Mouse (Mus musculus) embryonic fibroblast, embryonic 13.5 days (primary cell): ENCODE data around the gene Sparcl1. TPM values are rescaled to one million over a fixed set of nuclear protein-coding genes. Genes with fewer than 3 reads are reported as not detected.

Experiments used
- H3K27ac ChIP-seq: 2 replicates; pipeline ENCODE4 v1.5.1; 2012; ENCODE audit warnings: low read length, control low read depth, inconsistent platforms; ENCODE audit not compliant: insufficient read depth
- H3K4me1 ChIP-seq: 2 replicates; pipeline ENCODE4 v1.6.1; 2011; ENCODE audit warnings: low read length; ENCODE audit not compliant: control insufficient read depth, insufficient read depth
- H3K4me3 ChIP-seq: 2 replicates; pipeline ENCODE4 v1.5.1; 2011; ENCODE audit warnings: mild to moderate bottlenecking, control low read depth, low read length; ENCODE audit not compliant: insufficient read depth
- CTCF ChIP-seq: IDR thresholded peaks from 2 replicates; pipeline ENCODE4 v1.5.1; 2011; ENCODE audit warnings: mild to moderate bottlenecking, control low read depth, low read length, moderate library complexity, borderline replicate concordance; ENCODE audit not compliant: insufficient read depth
- POLR2A ChIP-seq: IDR thresholded peaks from 2 replicates; pipeline ENCODE4 v1.6.1; 2011; ENCODE audit warnings: low read depth, mild to moderate bottlenecking, control low read depth, low read length, moderate library complexity
- polyA plus RNA-seq: library from polyadenylated mRNA; stranded (reverse); fragments of >200 nt; gene quantifications from 2 replicates; pipeline ENCODE4 v1.2.4, GENCODE M21; 2011; ENCODE audit warnings: low read depth; ENCODE audit not compliant: missing spikeins, insufficient read length

The Sparcl1 gene
- 1.8 and 4.1 TPM in 2 replicates for polyA plus RNA-seq

GRCm38 (mm10) chr5:104113491-104114172 lies at the start of gene Sparcl1:
Gene Sparcl1 (minus strand): TSS chr5:104113733.
- no peak within 1 kb of the TSS for H3K27ac ChIP-seq
- H3K4me1 ChIP-seq = peaks cover 8% of the 10 kb centered on the region
- H3K4me3 ChIP-seq = no peak within 1 kb of the TSS
- TF ChIP-seq CTCF = no peak

GRCm38 (mm10) chr5:104161390-104161789 lies 47.9 kb upstream of the Sparcl1 start:
- H3K27ac ChIP-seq = no peak overlapping the region
- peaks cover 2% of the 10 kb centered on the region; the same call in 1 of the 2 replicates for H3K4me1 ChIP-seq
- H3K4me3 ChIP-seq = no peak overlapping the region
- TF ChIP-seq POLR2A (no peak), CTCF (no peak)

- Histone ChIP-seq H3K4me3 (no peak overlapping the region), H3K4me1 (peaks cover 2% of the 10 kb centered on the region; the same call in 1 of the 2 replicates), H3K27ac (no peak overlapping the region)
- no peak for TF ChIP-seq POLR2A
- no peak for TF ChIP-seq CTCF
These were observed 47.0 kb upstream of the Sparcl1 start for GRCm38 (mm10) chr5:104160581-104160980.

GRCm38 (mm10) chr5:104158332-104159052 lies 45.0 kb upstream of the Sparcl1 start:
- H3K4me3 ChIP-seq = no peak overlapping the region
- 0 out of 2 replicates have a peak overlapping the region, but pooled peaks have one; percentile 41 for H3K27ac ChIP-seq
- TF ChIP-seq POLR2A = no peak
- no peak for TF ChIP-seq CTCF
- H3K4me1 ChIP-seq = peaks cover 2% of the 10 kb centered on the region; the same call in 1 of the 2 replicates

- H3K4me1 ChIP-seq = peaks cover 2% of the 10 kb centered on the region; the same call in 1 of the 2 replicates
- no peak overlapping the region for H3K4me3 ChIP-seq
- no peak overlapping the region for H3K27ac ChIP-seq
- TF ChIP-seq CTCF = no peak
- TF ChIP-seq POLR2A = no peak
These were observed 44.2 kb upstream of the Sparcl1 start for GRCm38 (mm10) chr5:104157701-104158100.

- no peak overlapping the region for H3K4me3 ChIP-seq
- no peaks in the 10 kb centered on the region for H3K4me1 ChIP-seq
- TF ChIP-seq POLR2A (no peak), CTCF (no peak)
- H3K27ac ChIP-seq = no peak overlapping the region
These were observed 36.7 kb upstream of the Sparcl1 start for GRCm38 (mm10) chr5:104150196-104150595.

- TF ChIP-seq POLR2A (no peak), CTCF (no peak)
- Histone ChIP-seq H3K27ac (no peak overlapping the region), H3K4me3 (no peak overlapping the region), H3K4me1 (no peaks in the 10 kb centered on the region)
These were observed 35.8 kb upstream of the Sparcl1 start for GRCm38 (mm10) chr5:104149349-104149748.

GRCm38 (mm10) chr5:104144057-104144456 lies 30.5 kb upstream of the Sparcl1 start:
- Histone ChIP-seq H3K4me3 (no peak overlapping the region), H3K4me1 (no peaks in the 10 kb centered on the region; the same call in none of the 2 replicates), H3K27ac (no peak overlapping the region)
- TF ChIP-seq POLR2A (no peak), CTCF (no peak)

GRCm38 (mm10) chr5:104141067-104141466 lies 27.5 kb upstream of the Sparcl1 start:
- H3K27ac ChIP-seq = no peak overlapping the region
- no peaks in the 10 kb centered on the region; the same call in none of the 2 replicates for H3K4me1 ChIP-seq
- TF ChIP-seq CTCF (no peak), POLR2A (no peak)
- H3K4me3 ChIP-seq = no peak overlapping the region

- H3K27ac ChIP-seq = no peak overlapping the region
- no peak overlapping the region for H3K4me3 ChIP-seq
- H3K4me1 ChIP-seq = peaks cover 3% of the 10 kb centered on the region
- TF ChIP-seq CTCF (no peak), POLR2A (no peak)
These were observed 24.5 kb upstream of the Sparcl1 start for GRCm38 (mm10) chr5:104137920-104138541.

- no peak overlapping the region for H3K27ac ChIP-seq
- H3K4me1 ChIP-seq = peaks cover 5% of the 10 kb centered on the region; the same call in 1 of the 2 replicates
- TF ChIP-seq CTCF (no peak), POLR2A (no peak)
- no peak overlapping the region for H3K4me3 ChIP-seq
These were observed 20.2 kb upstream of the Sparcl1 start for GRCm38 (mm10) chr5:104133752-104134151.
